Mouse (Mus musculus): ENCODE data around the gene Col4a3.

GRCm38 (mm10) chr1:82663522-82663921 is 76.8 kb downstream of the Col4a3 start:
- TF ChIP-seq CTCF (conservative IDR thresholded peaks at IDR 0.05; ENCODE audit: low read length) (no peak), POU5F1 (IDR thresholded peaks at IDR 0.05; ENCODE audit: borderline replicate concordance, low read length) (no peak)

All from E14TG2a.4 (cell line).